Mouse (Mus musculus) forebrain, embryonic 10.5 days (tissue): Measurements from ENCODE around the gene BC051019. TPM values are rescaled to one million over a fixed set of nuclear protein-coding genes. Genes with fewer than 3 reads are reported as not detected.
A peak's percentile ranks its signal among the peaks of the same experiment; 100 is the strongest.

Experiments used
- DNase-seq: peaks from one replicate; pipeline ENCODE4 v3.0.0-alpha.2; 2017; ENCODE audit warnings: low spot score; ENCODE audit errors: extremely low spot score
- H3K27ac ChIP-seq: fragments of 300-500 bp; sonication (generic); 2 replicates; pipeline ENCODE4 v1.5.1; 2016; ENCODE audit warnings: mild to moderate bottlenecking
- H3K27me3 ChIP-seq: fragments of 300-500 bp; sonication (generic); 2 replicates; pipeline ENCODE4 v1.6.1; 2016; ENCODE audit warnings: mild to moderate bottlenecking; ENCODE audit not compliant: poor library complexity, severe bottlenecking
- H3K36me3 ChIP-seq: fragments of 300-500 bp; sonication (generic); replicated peaks from 2 replicates; pipeline ENCODE4 v1.6.1; 2016; ENCODE audit warnings: mild to moderate bottlenecking, moderate library complexity
- H3K4me1 ChIP-seq: fragments of 300-500 bp; sonication (generic); 2 replicates; pipeline ENCODE4 v1.6.1; 2016
- H3K4me3 ChIP-seq: fragments of 300-500 bp; sonication (generic); 2 replicates; pipeline ENCODE4 v1.5.1; 2016; ENCODE audit warnings: mild to moderate bottlenecking, moderate library complexity
- H3K9me3 ChIP-seq: fragments of 300-500 bp; sonication (generic); 2 replicates; pipeline ENCODE4 v1.6.1; 2016; ENCODE audit warnings: mild to moderate bottlenecking, moderate library complexity
- WGBS: fragments of 180-500 bp; shearing (Covaris S2); methylation state at CpG from one replicate; pipeline ENCODE4 v1.1.7; 2016; 5-methylcytosine and 5-hydroxymethylcytosine counted together
- polyA plus RNA-seq: library from polyadenylated mRNA; unstranded; fragments of >200 nt; fragmentation: Nextera tagmentation; extraction: Ambion mirVana; gene quantifications from 2 replicates; pipeline ENCODE4 v1.2.1, GENCODE M21; 2016

BC051019 gene
- polyA plus RNA-seq, 1 experiment from 2014 or later = 0.20 TPM

DNA sequence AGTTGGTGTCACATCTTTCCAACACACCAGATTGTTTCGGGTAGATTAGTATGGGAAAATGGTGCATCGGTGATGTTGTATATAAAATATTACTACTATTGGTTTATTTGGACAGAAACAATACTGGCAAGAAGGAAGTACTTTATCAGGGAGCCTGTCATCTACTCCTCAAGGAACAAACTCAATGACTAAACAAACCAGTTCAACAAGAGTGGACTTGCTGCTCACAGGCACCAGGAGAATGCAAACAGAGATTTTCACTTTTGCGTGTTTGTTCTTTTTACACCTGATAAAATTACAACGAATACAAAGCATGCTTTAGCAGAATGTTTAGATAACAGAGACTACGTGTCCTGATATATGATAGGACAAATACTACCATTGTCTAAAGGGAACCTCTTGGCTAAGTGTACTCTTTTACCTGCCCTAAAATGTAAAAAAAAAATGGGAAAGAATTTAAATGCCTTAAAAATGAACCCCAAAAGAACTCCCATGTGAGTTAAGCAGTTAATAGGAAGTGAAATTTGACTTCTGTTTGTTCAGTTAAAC, 16.2 kb upstream of the BC051019 start:
- H3K36me3 ChIP-seq = peaks cover 35% of the 10 kb centered on the region
- H3K4me3 ChIP-seq = no peak overlapping the region
- no peaks in the 10 kb centered on the region for H3K9me3 ChIP-seq
- no peaks in the 10 kb centered on the region for H3K4me1 ChIP-seq
- no peak for DNase-seq
- H3K27ac ChIP-seq = no peak overlapping the region
- H3K27me3 ChIP-seq = no peaks in the 10 kb centered on the region
- WGBS = 90% methylated on average over 5 of the region's 5 CpGs

DNA sequence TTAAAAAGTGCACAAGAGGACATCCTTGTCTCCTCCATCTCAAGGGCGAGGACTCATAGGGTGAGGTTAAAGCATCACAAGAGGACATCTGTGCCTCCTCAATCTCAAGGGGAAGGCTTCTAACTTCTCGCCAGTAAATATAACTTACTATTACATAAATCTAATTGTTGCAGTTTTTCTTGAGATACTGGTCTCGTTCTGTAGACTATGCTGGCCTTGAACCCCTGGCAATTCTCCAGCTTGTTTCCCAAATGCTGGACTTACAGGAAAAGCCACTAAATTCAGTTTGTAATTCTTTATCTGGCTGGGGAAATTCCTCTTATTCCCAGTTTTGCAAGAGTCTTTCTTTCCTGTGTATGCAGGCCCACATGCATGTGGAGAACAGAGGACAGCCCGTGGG, 11.2 kb upstream of the BC051019 start:
- Histone ChIP-seq H3K27me3 (no peaks in the 10 kb centered on the region), H3K9me3 (no peaks in the 10 kb centered on the region), H3K36me3 (peaks cover 8% of the 10 kb centered on the region; the same call in 1 of the 2 replicates), H3K4me3 (no peak overlapping the region), H3K4me1 (peaks cover 9% of the 10 kb centered on the region), H3K27ac (no peak overlapping the region)
- no peak for DNase-seq
- WGBS = 89% methylated on average over 4 of the region's 4 CpGs

DNA sequence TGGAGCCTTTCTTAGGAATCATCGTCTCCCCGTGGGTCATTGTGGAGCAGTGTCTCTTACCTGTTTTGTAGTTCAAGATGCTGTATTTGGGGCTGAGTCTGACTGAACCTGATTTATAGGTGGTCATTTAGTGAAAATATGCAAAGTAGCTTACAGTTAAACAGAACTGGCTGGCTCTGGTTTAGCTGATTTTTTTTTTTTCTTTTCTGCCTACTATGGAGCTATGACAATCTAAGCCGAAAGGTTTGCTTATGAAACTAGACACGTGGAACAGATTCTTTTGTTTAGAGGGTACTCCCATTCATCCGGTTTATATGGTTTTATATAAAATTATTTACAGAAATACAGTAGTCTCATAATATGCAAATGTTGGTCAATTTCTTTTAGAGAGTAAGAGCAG, 8.0 kb upstream of the BC051019 start, which contains the start of gene Ascl3:
Ascl3 (minus strand) TSS at position 101 of the 400 bp plus-strand sequence.
- 90% methylated on average over 5 of the region's 5 CpGs for WGBS
- no peak for DNase-seq
- no peak within 1 kb of the TSS for H3K4me3 ChIP-seq

DNA sequence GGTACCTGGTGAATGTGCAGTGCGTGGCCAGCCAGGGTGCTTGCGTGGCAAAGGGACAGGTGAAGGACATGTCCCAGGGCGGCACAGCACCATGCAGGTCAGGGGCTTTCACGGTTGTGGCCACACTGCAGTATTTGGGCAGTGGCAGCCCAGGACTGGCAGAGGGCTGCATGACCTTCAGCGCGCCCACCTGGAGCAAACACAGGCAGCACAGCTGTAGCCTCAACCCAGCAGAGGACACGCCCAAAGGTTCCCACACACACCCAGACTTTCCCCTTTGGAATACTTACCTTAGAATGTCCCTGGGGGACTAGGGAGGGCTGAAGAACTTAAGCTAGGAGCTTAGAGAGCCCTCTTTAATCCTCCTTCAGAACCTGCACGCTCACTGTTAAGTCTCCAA, 536 bp downstream of the BC051019 start:
- Histone ChIP-seq H3K27ac (no peak overlapping the region), H3K4me3 (no peak overlapping the region), H3K27me3 (no peaks in the 10 kb centered on the region), H3K36me3 (no peaks in the 10 kb centered on the region), H3K9me3 (peaks cover 5% of the 10 kb centered on the region; the same call in 1 of the 2 replicates), H3K4me1 (no peaks in the 10 kb centered on the region)
- WGBS = 95% methylated on average over 8 of the region's 8 CpGs
- no peak for DNase-seq

More for the DNA sequence above, 8.0 kb upstream of the BC051019 start, which contains the start of gene Ascl3:
- Histone ChIP-seq H3K36me3 (peaks cover 5% of the 10 kb centered on the region; the same call in 1 of the 2 replicates), H3K27ac (no peak within 1 kb of the TSS), H3K9me3 (no peaks in the 10 kb centered on the region), H3K4me1 (peaks cover 9% of the 10 kb centered on the region), H3K27me3 (no peaks in the 10 kb centered on the region)

DNA sequence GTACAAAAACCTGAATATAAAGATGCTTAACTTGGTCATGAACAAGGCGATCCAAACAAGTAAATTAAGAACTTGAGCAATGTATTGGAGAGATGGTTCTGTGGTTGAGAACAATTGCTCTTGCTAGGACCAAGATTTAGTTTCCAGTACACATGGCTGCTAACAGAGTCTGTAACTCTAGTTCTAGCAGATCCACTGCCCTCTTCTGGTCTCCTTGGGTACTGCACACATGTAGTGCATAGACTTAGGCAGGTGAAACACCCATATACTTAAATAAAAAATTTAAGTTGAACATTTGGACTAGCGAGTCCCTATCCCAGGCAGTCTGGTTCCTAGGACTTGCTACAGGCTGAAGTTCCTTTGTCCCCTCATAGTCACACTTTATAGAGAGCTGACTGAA, 1.0 kb downstream of the BC051019 start:
- H3K27ac ChIP-seq = no peak overlapping the region
- no peak for DNase-seq
- H3K27me3 ChIP-seq = no peaks in the 10 kb centered on the region
- H3K4me3 ChIP-seq = no peak overlapping the region
- WGBS = 96% methylated on average over 2 of the region's 2 CpGs
- H3K4me1 ChIP-seq = no peaks in the 10 kb centered on the region
- peaks cover 5% of the 10 kb centered on the region; the same call in 1 of the 2 replicates for H3K9me3 ChIP-seq
- no peaks in the 10 kb centered on the region for H3K36me3 ChIP-seq

- no peaks in the 10 kb centered on the region for H3K36me3 ChIP-seq
- no peaks in the 10 kb centered on the region for H3K4me1 ChIP-seq
- peaks cover 5% of the 10 kb centered on the region; the same call in 1 of the 2 replicates for H3K9me3 ChIP-seq
- H3K27ac ChIP-seq = no peak overlapping the region
- DNase-seq = no peak
- no peaks in the 10 kb centered on the region for H3K27me3 ChIP-seq
- WGBS = 68% methylated on average over 9 of the region's 9 CpGs
- H3K4me3 ChIP-seq = no peak overlapping the region
These were observed 4.4 kb downstream of the BC051019 start for GRCm38 (mm10) chr7:109719286-109719685.

GRCm38 (mm10) chr7:109713434-109713982, 10.1 kb downstream of the BC051019 start:
- Histone ChIP-seq H3K27me3 (no peaks in the 10 kb centered on the region), H3K9me3 (no peaks in the 10 kb centered on the region), H3K27ac (no peak overlapping the region), H3K4me3 (no peak overlapping the region), H3K4me1 (no peaks in the 10 kb centered on the region), H3K36me3 (peaks cover 47% of the 10 kb centered on the region)
- DNase-seq = no peak
- 95% methylated on average over 2 of the region's 2 CpGs for WGBS

DNA sequence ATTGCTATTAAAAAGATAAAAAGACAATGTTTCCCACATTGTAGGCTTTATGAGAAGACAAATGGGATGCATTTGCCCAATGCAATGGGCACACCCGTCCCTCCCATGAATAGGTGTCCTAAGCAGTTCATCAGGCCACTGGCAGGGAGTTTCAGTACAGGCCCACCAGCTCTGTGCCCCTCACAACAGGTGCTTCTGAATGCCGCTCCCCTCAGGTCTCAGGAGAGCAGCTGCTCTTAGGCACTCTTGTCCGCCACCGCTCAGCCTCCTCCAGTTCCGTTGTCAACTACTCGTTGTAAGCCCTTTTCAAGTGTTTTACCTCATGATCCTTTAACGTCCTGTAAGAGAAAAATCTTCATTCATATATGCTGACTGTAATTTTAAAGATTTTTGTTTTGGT, 11.5 kb downstream of the BC051019 start:
- peaks cover 58% of the 10 kb centered on the region for H3K36me3 ChIP-seq
- no peak overlapping the region for H3K4me3 ChIP-seq
- no peak for DNase-seq
- H3K27ac ChIP-seq = no peak overlapping the region
- 94% methylated on average over 7 of the region's 7 CpGs for WGBS
- H3K9me3 ChIP-seq = no peaks in the 10 kb centered on the region
- H3K4me1 ChIP-seq = no peaks in the 10 kb centered on the region
- H3K27me3 ChIP-seq = no peaks in the 10 kb centered on the region

DNA sequence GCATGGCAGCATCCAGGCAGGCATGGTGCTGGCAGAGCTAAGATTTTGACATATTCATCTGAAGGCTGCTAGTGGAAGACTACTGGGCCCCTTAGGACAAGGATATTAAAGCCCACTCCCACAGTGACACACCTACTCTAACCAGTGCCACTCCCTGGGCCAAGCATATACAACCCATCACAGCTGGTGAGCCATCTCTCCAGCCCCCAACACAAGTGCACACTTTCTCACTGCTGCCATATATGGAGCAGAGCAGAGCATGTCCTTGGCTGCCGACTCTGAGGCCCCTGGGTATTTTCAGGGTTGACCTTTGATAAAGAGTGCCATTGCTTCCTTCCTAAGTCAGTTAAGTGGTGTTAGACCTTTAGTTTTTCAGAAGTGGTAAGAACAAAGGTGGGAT, 13.6 kb downstream of the BC051019 start:
- no peak for DNase-seq

GRCm38 (mm10) chr7:109708961-109709382, 14.7 kb downstream of the BC051019 start:
- Histone ChIP-seq H3K27me3 (no peaks in the 10 kb centered on the region), H3K36me3 (peaks cover 58% of the 10 kb centered on the region), H3K9me3 (no peaks in the 10 kb centered on the region), H3K4me1 (peaks cover 18% of the 10 kb centered on the region), H3K4me3 (no peak overlapping the region), H3K27ac (no peak overlapping the region)
- no peak for DNase-seq
- WGBS = 79% methylated on average over 3 of the region's 3 CpGs

More for the DNA sequence above, 13.6 kb downstream of the BC051019 start:
- no peaks in the 10 kb centered on the region for H3K9me3 ChIP-seq
- H3K4me1 ChIP-seq = peaks cover 7% of the 10 kb centered on the region
- peaks cover 58% of the 10 kb centered on the region for H3K36me3 ChIP-seq
- no peaks in the 10 kb centered on the region for H3K27me3 ChIP-seq
- H3K27ac ChIP-seq = no peak overlapping the region
- no peak overlapping the region for H3K4me3 ChIP-seq
- 91% methylated on average over 1 of the region's 1 CpGs for WGBS

DNA sequence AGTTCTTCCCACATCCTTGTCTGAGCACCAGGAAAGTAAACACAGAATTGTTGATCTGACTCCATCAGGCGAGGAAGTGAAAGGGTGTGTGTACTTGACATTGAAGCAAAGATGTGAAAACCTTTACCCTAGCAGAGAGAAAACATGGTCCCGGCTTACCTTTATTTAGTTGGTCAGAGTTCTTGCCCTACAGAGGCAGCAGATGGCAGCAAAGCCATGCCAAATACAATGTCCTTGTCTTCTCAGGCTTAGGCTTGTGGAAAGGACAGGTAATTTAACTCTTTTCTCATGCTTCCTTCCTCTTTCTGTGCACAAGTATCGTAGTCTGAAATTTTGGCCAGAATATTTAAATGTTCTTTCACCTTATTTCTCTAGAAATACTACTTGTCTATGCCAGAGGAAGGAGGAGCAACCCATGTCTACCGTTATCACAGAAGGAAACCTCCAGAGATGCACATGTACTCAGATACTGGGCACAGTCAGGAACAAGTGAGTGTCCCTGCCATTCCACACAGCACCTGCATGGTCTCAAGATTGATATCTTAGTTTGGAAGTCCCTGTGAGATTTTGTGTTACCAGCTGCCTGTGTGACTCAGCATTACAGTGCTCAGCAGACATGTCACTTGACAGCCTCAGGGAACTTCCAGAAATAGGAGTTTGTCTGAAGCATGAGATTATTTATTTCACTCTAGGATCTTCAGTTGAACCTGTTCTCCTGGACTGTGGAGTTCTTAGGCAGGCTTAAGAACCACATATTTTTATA, 16.4 kb downstream of the BC051019 start:
- H3K4me3 ChIP-seq = no peak overlapping the region
- no peak for DNase-seq
- peaks cover 11% of the 10 kb centered on the region for H3K27me3 ChIP-seq
- H3K9me3 ChIP-seq = no peaks in the 10 kb centered on the region
- H3K4me1 ChIP-seq = peaks cover 30% of the 10 kb centered on the region
- no peak overlapping the region for H3K27ac ChIP-seq
- WGBS = 70% methylated on average over 4 of the region's 4 CpGs
- H3K36me3 ChIP-seq = peaks cover 47% of the 10 kb centered on the region

DNA sequence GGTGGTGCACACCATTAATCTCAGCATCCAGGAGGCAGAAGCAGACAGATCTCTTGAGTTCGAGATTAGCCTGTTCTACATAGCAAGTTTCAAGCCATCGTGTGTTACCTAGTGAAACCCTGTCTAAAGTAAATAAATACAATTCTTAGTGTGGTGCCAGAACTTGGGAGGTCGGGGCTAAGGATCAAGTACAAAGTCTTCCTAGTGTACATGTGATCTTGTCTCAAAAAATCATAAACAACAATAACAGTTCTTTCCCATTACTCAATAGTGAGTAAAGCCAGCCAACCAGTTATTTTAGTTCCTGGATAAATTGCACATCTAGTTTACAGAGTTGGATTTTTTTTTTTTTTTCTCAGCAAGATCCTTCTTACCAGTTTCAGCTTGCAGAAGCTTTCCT, 19.2 kb downstream of the BC051019 start:
- H3K4me1 ChIP-seq = peaks cover 30% of the 10 kb centered on the region
- 73% methylated on average over 3 of the region's 3 CpGs for WGBS
- DNase-seq = no peak
- peak overlapping the region; percentile 73 for H3K4me3 ChIP-seq
- H3K9me3 ChIP-seq = no peaks in the 10 kb centered on the region
- peaks cover 11% of the 10 kb centered on the region for H3K27me3 ChIP-seq
- peaks cover 21% of the 10 kb centered on the region for H3K36me3 ChIP-seq
- H3K27ac ChIP-seq = peak overlapping the region; percentile 93

DNA sequence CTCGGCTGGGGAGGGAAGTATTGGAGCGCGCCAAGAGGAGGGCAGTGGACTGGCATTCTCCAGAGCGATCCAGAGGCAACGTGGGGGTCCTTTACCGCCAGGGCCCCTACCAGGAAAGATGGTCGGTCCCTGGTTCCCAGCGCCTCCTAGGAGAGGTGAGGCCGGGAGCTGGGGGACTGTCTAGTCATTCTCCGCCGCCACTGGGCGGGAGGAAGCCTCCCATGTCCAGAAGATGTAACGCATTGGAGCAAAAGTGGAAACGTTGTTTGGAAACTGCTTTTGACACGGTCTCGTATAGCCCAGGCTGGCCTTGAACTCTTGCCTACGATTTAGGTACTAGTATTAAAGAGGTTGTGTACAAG, 19.7 kb downstream of the BC051019 start:
- peaks cover 16% of the 10 kb centered on the region for H3K36me3 ChIP-seq
- no peaks in the 10 kb centered on the region for H3K9me3 ChIP-seq
- WGBS = 1% methylated on average over 17 of the region's 17 CpGs
- peaks cover 11% of the 10 kb centered on the region for H3K27me3 ChIP-seq
- peaks cover 30% of the 10 kb centered on the region for H3K4me1 ChIP-seq
- peak overlapping the region; percentile 73 for H3K4me3 ChIP-seq
- peak overlapping the region; percentile 93 for H3K27ac ChIP-seq
- no peak for DNase-seq
